Mouse (Mus musculus) forebrain, embryonic 10.5 days (tissue): ENCODE measurements at regions not wholly inside any gene's neighbourhood (a gene's known extent, or its start where the extent isn't known, plus 50 kb on each side); places are given as distances from the start of the nearest gene placed in this dataset.

Experiments used
- DNase-seq: peaks from one replicate; pipeline ENCODE4 v3.0.0-alpha.2; 2017; ENCODE audit warnings: low spot score; ENCODE audit errors: extremely low spot score
- H3K27ac ChIP-seq: fragments of 300-500 bp; sonication (generic); 2 replicates; pipeline ENCODE4 v1.5.1; 2016; ENCODE audit warnings: mild to moderate bottlenecking
- H3K27me3 ChIP-seq: fragments of 300-500 bp; sonication (generic); 2 replicates; pipeline ENCODE4 v1.6.1; 2016; ENCODE audit warnings: mild to moderate bottlenecking; ENCODE audit not compliant: poor library complexity, severe bottlenecking
- H3K36me3 ChIP-seq: fragments of 300-500 bp; sonication (generic); replicated peaks from 2 replicates; pipeline ENCODE4 v1.6.1; 2016; ENCODE audit warnings: mild to moderate bottlenecking, moderate library complexity
- H3K4me1 ChIP-seq: fragments of 300-500 bp; sonication (generic); 2 replicates; pipeline ENCODE4 v1.6.1; 2016
- H3K4me3 ChIP-seq: fragments of 300-500 bp; sonication (generic); 2 replicates; pipeline ENCODE4 v1.5.1; 2016; ENCODE audit warnings: mild to moderate bottlenecking, moderate library complexity
- H3K9me3 ChIP-seq: fragments of 300-500 bp; sonication (generic); 2 replicates; pipeline ENCODE4 v1.6.1; 2016; ENCODE audit warnings: mild to moderate bottlenecking, moderate library complexity
- WGBS: fragments of 180-500 bp; shearing (Covaris S2); methylation state at CpG from one replicate; pipeline ENCODE4 v1.1.7; 2016; 5-methylcytosine and 5-hydroxymethylcytosine counted together

GRCm38 (mm10) chr6:147686927-147687326, 211.3 kb downstream of the Ccdc91 start:
- H3K4me1 ChIP-seq: no peaks in the 10 kb centered on the region
- H3K9me3 ChIP-seq: no peaks in the 10 kb centered on the region
- H3K4me3 ChIP-seq: no peak overlapping the region
- no peaks in the 10 kb centered on the region for H3K36me3 ChIP-seq
- no peak overlapping the region for H3K27ac ChIP-seq
- DNase-seq: no peak
- 78% methylated on average over 6 of the region's 6 CpGs for WGBS
- H3K27me3 ChIP-seq: no peaks in the 10 kb centered on the region

- H3K4me1 ChIP-seq: no peaks in the 10 kb centered on the region
- H3K4me3 ChIP-seq: no peak overlapping the region
- no peak for DNase-seq
These were observed 222.6 kb downstream of the Ccdc91 start for GRCm38 (mm10) chr6:147698255-147698654.

DNA sequence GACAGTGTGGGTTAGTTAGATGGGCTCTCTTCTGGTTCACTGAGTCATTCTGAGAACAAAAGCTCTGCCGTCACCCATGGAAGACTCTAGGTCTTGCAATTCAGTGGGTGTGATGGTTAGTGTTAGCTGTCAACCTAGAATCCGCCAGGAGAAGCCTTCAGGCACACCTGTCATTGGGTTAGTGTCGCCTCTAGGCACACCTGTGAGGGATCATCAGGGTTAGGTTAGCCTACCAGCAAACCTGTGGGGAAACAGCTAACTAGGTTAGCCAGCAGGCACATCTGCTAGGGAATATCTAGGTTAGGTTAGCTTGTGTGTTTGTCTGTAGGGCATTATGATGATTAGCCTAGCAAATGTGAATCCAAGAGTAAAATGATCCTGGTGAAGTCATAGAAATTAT, 223.8 kb downstream of the Ccdc91 start:
- Histone ChIP-seq H3K9me3 (no peaks in the 10 kb centered on the region), H3K27ac (no peak overlapping the region)
- WGBS: 86% methylated on average over 3 of the region's 3 CpGs

More at GRCm38 (mm10) chr6:147698255-147698654, 222.6 kb downstream of the Ccdc91 start:
- WGBS: 88% methylated on average over 1 of the region's 1 CpGs
- Histone ChIP-seq H3K36me3 (no peaks in the 10 kb centered on the region), H3K9me3 (no peaks in the 10 kb centered on the region), H3K27me3 (no peaks in the 10 kb centered on the region), H3K27ac (no peak overlapping the region)

GRCm38 (mm10) chr6:147700629-147701028, 225.0 kb downstream of the Ccdc91 start:
- no peak for DNase-seq
- H3K9me3 ChIP-seq: no peaks in the 10 kb centered on the region
- H3K27ac ChIP-seq: no peak overlapping the region
- no peak overlapping the region for H3K4me3 ChIP-seq
- no peaks in the 10 kb centered on the region for H3K27me3 ChIP-seq
- no peaks in the 10 kb centered on the region for H3K4me1 ChIP-seq
- WGBS: 85% methylated on average over 2 of the region's 2 CpGs
- no peaks in the 10 kb centered on the region for H3K36me3 ChIP-seq

More for the DNA sequence above, 223.8 kb downstream of the Ccdc91 start:
- H3K4me3 ChIP-seq: no peak overlapping the region
- no peak for DNase-seq
- H3K36me3 ChIP-seq: no peaks in the 10 kb centered on the region
- no peaks in the 10 kb centered on the region for H3K27me3 ChIP-seq
- H3K4me1 ChIP-seq: no peaks in the 10 kb centered on the region

DNA sequence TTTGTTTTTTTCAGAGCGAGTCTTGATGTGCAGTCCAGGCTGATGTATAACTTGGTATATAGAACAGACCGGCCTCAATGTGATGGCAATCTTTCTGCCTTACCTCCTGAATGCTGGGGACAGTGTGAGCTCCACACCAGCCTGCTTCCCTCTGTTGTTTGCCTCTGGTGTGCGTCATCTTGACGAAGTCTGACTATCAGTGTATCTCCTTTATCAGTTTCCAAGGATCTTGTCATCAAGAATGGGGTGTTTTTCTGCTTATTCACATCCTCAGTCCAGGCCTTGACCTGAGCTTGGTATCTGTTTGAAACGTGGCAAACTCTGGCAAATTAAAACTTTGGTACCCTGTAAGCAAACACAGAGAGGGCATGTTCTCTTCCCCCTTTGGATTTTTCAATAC, 226.3 kb downstream of the Ccdc91 start:
- WGBS: 87% methylated on average over 5 of the region's 5 CpGs
- Histone ChIP-seq H3K27me3 (no peaks in the 10 kb centered on the region), H3K4me1 (no peaks in the 10 kb centered on the region), H3K27ac (no peak overlapping the region), H3K4me3 (no peak overlapping the region), H3K9me3 (no peaks in the 10 kb centered on the region), H3K36me3 (no peaks in the 10 kb centered on the region)
- no peak for DNase-seq

- H3K4me1 ChIP-seq: no peaks in the 10 kb centered on the region
- H3K9me3 ChIP-seq: no peaks in the 10 kb centered on the region
- 90% methylated on average over 5 of the region's 5 CpGs for WGBS
- H3K27ac ChIP-seq: no peak overlapping the region
- H3K27me3 ChIP-seq: no peaks in the 10 kb centered on the region
- no peak overlapping the region for H3K4me3 ChIP-seq
- no peaks in the 10 kb centered on the region for H3K36me3 ChIP-seq
- DNase-seq: no peak
These were observed 228.7 kb downstream of the Ccdc91 start for GRCm38 (mm10) chr6:147704297-147704696.

- no peak for DNase-seq
- no peaks in the 10 kb centered on the region for H3K36me3 ChIP-seq
- no peak overlapping the region for H3K27ac ChIP-seq
- WGBS: 84% methylated on average over 3 of the region's 3 CpGs
- H3K27me3 ChIP-seq: no peaks in the 10 kb centered on the region
- no peaks in the 10 kb centered on the region for H3K9me3 ChIP-seq
- no peak overlapping the region for H3K4me3 ChIP-seq
- H3K4me1 ChIP-seq: no peaks in the 10 kb centered on the region
These were observed 230.3 kb downstream of the Ccdc91 start for GRCm38 (mm10) chr6:147705936-147706335.

DNA sequence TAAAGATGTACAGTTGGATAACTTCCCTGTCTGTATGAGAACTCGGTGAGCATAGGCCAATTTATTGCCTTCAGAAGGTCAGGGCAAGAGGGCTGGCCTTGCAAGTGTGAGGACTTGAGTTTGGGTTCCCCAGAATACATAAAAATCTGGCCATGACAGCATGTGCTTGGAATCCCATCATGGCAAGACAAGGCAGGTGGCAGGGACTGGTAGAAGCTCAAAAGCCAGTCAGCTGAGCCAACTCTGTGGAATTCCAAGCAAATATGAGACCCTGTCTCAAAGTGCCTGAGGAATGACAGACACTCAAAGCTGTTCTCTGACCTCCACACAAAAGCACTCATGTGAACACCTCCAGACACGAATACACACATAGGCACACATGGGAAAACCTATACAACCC, 231.1 kb downstream of the Ccdc91 start:
- H3K4me3 ChIP-seq: no peak overlapping the region
- no peaks in the 10 kb centered on the region for H3K27me3 ChIP-seq
- DNase-seq: no peak
- no peaks in the 10 kb centered on the region for H3K4me1 ChIP-seq
- H3K9me3 ChIP-seq: no peaks in the 10 kb centered on the region
- no peaks in the 10 kb centered on the region for H3K36me3 ChIP-seq
- 91% methylated on average over 2 of the region's 2 CpGs for WGBS
- H3K27ac ChIP-seq: no peak overlapping the region

GRCm38 (mm10) chr6:147718052-147718712, 242.6 kb downstream of the Ccdc91 start:
- 47% methylated on average over 8 of the region's 8 CpGs for WGBS
- Histone ChIP-seq H3K36me3 (no peaks in the 10 kb centered on the region), H3K4me3 (no peak overlapping the region), H3K4me1 (peaks cover 22% of the 10 kb centered on the region), H3K27ac (no peak overlapping the region), H3K27me3 (no peaks in the 10 kb centered on the region), H3K9me3 (no peaks in the 10 kb centered on the region)
- peak; percentile 20 for DNase-seq

DNA sequence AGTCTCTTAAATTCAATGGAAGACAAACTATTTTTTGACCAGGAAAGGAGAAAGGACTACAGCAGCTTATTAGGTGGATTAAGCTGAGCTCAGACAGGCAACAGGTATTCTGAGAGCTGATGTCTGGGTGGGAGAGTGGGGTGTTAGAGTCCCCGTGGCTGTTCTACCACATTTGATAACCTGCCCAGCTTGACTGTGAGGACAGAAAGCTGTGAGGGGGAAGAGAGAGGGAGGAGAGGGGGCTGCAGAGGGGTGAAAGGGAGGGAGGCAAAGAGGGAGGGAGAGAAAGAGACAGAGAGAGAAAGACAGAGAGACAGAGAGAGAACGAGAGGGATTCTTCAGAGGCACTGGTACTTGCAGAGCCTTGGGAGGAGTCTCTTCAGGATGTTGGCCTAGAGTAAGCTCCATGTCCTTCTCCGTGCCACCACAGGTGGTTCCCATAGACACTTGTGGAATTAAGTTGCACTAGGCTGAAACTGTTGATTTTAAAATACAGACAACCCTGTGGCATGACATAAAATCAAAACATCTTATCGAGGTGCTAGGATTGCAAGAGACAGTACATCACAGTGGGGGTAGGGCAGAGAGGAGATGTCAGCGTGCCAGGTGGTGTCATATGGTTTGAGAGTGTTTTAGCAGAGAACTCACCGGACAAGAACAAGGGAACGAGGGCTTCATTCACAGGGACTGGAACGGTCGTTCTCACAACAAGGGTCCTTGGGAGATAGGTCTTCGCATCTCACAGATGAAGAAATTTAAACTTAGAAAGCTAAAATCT, 243.3 kb downstream of the Ccdc91 start:
- H3K4me3 ChIP-seq: no peak overlapping the region
- no peak for DNase-seq
- no peaks in the 10 kb centered on the region for H3K9me3 ChIP-seq
- 79% methylated on average over 10 of the region's 10 CpGs for WGBS
- no peaks in the 10 kb centered on the region for H3K27me3 ChIP-seq
- H3K4me1 ChIP-seq: peaks cover 22% of the 10 kb centered on the region
- no peaks in the 10 kb centered on the region for H3K36me3 ChIP-seq
- H3K27ac ChIP-seq: no peak overlapping the region

DNA sequence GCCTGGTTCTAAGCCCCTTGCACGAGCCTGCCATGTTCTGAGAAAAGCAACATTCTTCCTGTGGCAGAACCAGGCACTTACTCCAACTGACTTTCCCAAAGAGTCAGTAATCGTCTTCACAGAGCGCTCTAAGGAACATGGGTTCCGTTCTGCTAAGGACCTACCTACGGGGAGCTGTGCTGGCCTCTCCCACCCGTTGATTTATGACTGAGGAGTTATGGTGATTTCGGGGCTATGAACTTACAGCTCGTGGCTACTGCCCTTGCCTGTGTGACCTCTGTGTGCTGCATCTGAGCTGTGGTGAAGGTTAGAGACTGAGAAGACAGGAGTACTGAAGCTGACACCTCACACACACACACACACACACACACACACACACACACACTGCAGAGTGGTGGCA, 243.9 kb downstream of the Ccdc91 start:
- H3K27me3 ChIP-seq: no peaks in the 10 kb centered on the region
- no peak overlapping the region for H3K4me3 ChIP-seq
- no peaks in the 10 kb centered on the region for H3K9me3 ChIP-seq
- DNase-seq: no peak
- H3K27ac ChIP-seq: no peak overlapping the region
- peaks cover 22% of the 10 kb centered on the region for H3K4me1 ChIP-seq
- WGBS: 88% methylated on average over 8 of the region's 8 CpGs
- H3K36me3 ChIP-seq: no peaks in the 10 kb centered on the region

- 95% methylated on average over 5 of the region's 5 CpGs for WGBS
- H3K36me3 ChIP-seq: no peaks in the 10 kb centered on the region
- no peak for DNase-seq
- H3K27me3 ChIP-seq: no peaks in the 10 kb centered on the region
- no peak overlapping the region for H3K27ac ChIP-seq
- peaks cover 13% of the 10 kb centered on the region for H3K4me1 ChIP-seq
- no peaks in the 10 kb centered on the region for H3K9me3 ChIP-seq
- H3K4me3 ChIP-seq: no peak overlapping the region
These were observed 247.7 kb downstream of the Ccdc91 start for GRCm38 (mm10) chr6:147723336-147723735.

GRCm38 (mm10) chr6:147726987-147727386, 251.4 kb downstream of the Ccdc91 start:
- no peak for DNase-seq
- Histone ChIP-seq H3K9me3 (no peaks in the 10 kb centered on the region), H3K4me1 (no peaks in the 10 kb centered on the region), H3K27ac (no peak overlapping the region), H3K4me3 (no peak overlapping the region), H3K36me3 (no peaks in the 10 kb centered on the region), H3K27me3 (no peaks in the 10 kb centered on the region)
- WGBS: 87% methylated on average over 4 of the region's 4 CpGs
